Mouse (Mus musculus) Patski (cell line): Measurements from ENCODE around the gene Shf. TPM values are rescaled to one million over a fixed set of nuclear protein-coding genes. Genes with fewer than 3 reads are reported as not detected.
"Not testable (repeated sequence)": the region's sequence is repeated elsewhere in the genome, so short reads cannot be mapped to it uniquely, and the experiment has no call there.

ENCODE experiments used
- ATAC-seq: fragments of 100-300 bp; one replicate; pipeline ENCODE4 v1.8.0; 2021
- CTCF ChIA-PET: fragments of 350-600 bp; sonication (Branson Sonifier 250); formaldehyde crosslinking; loops from one replicate; lab custom pipeline; 2022; ENCODE audit warnings: inconsistent platforms; lab: Charles Lee
- POLR2A ChIA-PET: fragments of 350-600 bp; sonication (Branson Sonifier 250); formaldehyde crosslinking; loops from one replicate; lab custom pipeline; 2022; ENCODE audit warnings: antibody characterized with exemption, inconsistent platforms; lab: Charles Lee
- DNase-seq: peaks from one replicate; pipeline ENCODE4 v3.0.0-alpha.2; 2011; ENCODE audit warnings: low read depth, low spot score
- H3K27me3 ChIP-seq: fragments of 371-371 bp; one replicate; pipeline ENCODE4 v1.5.1; 2021
- CTCF ChIP-seq: fragments of 100-300 bp; IDR thresholded peaks from one replicate; pipeline ENCODE4 v1.5.1; 2021
- in situ Hi-C: fragments of 300-500 bp; cut with MboI; formaldehyde crosslinking; loops from 3 replicates; pipeline ENCODE4 v1.11.1; 2018; ENCODE audit warnings: low pct_unique_long_range_greater_than_20kb, mixed read lengths
- polyA plus RNA-seq: library from polyadenylated mRNA; unstranded; gene quantifications from one replicate; pipeline ENCODE4 v1.2.3, GENCODE M21; 2021

Gene Shf
- polyA plus RNA-seq, 1 experiment from 2014 or later: 8.3 TPM

- ATAC-seq: no peak
- DNase-seq: no peak
- CTCF ChIA-PET: interaction anchor here (1.5 kb wide), 1 partner anchor 30 kb away, joined by 7 read pairs; no protein-coding TSS in a partner anchor
- no peak for TF ChIP-seq CTCF
- POLR2A ChIA-PET: interaction anchor here (1.1 to 1.5 kb wide), 2 partner anchors 14 to 17 kb away, joined by 3 read pairs; no protein-coding TSS in a partner anchor
- H3K27me3 ChIP-seq: no peaks in the 10 kb centered on the region
- in situ Hi-C loops: no loop called here
Measured at GRCm38 (mm10) chr2:122351156-122351930, 17.6 kb downstream of the Shf start.

GRCm38 (mm10) chr2:122349136-122349785 is 19.7 kb downstream of the Shf start:
- TF ChIP-seq CTCF: no peak
- ChIA-PET POLR2A (interaction anchor here (0.6 to 1.2 kb wide), 3 partner anchors 17 to 31 kb away, joined by 3 to 4 read pairs (median 3); no protein-coding TSS in a partner anchor), CTCF (interaction anchor here (1.2 to 3.1 kb wide), 4 partner anchors 9 to 29 kb away, joined by 4 to 19 read pairs (median 5); no protein-coding TSS in a partner anchor)
- ATAC-seq (peak; percentile 8), DNase-seq (no peak)
- H3K27me3 ChIP-seq: no peaks in the 10 kb centered on the region
- in situ Hi-C loops: no loop called here

DNA sequence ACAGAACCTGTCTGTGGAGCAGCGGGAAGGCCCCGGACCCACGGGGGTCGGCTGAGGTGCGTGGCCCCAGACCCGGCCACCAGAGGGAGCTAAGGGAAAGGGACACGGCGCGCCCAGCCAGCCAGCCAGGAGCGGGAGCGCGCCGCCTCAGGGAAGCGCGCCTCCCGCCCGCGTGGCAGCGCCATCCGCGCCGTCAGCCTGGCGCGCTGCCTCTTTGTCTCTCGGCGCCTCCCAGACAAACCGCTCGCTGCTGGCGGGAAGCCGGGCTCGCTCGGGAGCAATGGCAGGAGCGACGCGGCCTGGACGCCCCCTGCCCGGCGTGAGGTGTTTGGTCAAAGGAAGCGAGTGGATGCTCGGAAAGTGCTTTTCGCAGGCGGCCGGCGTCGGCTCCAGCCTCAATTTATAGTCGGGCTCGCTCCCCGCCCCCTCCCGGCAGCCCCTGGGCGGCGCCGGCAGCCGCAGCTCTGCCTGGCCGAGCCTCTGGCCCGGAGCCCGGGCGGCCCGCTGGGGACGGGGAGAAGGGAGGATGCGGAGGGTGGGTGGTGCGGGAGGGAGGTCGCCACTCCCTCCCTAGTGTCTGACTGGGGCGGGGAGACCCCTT is 20.3 kb downstream of the Shf start:
- no peak for TF ChIP-seq CTCF
- ATAC-seq (peak; percentile 77), DNase-seq (no peak)
- in situ Hi-C loops: no loop called here
- H3K27me3 ChIP-seq: no peaks in the 10 kb centered on the region
- ChIA-PET POLR2A (interaction anchor here (0.6 to 1.2 kb wide), 4 partner anchors 17 to 31 kb away, joined by 3 to 5 read pairs (median 4); no protein-coding TSS in a partner anchor), CTCF (interaction anchor here (0.6 to 3.1 kb wide), 9 partner anchors 9 to 97 kb away, joined by 3 to 19 read pairs (median 5); no protein-coding TSS in a partner anchor)

GRCm38 (mm10) chr2:122347257-122347656 is 21.7 kb downstream of the Shf start:
- in situ Hi-C loops: no loop called here
- CTCF ChIA-PET: interaction anchor here (0.7 to 3.1 kb wide), 9 partner anchors 10 to 45 kb away, joined by 3 to 19 read pairs (median 4); no protein-coding TSS in a partner anchor
- POLR2A ChIA-PET: no interaction called here
- no peak for TF ChIP-seq CTCF
- DNase-seq: no peak
- no peak for ATAC-seq
- no peaks in the 10 kb centered on the region for H3K27me3 ChIP-seq

DNA sequence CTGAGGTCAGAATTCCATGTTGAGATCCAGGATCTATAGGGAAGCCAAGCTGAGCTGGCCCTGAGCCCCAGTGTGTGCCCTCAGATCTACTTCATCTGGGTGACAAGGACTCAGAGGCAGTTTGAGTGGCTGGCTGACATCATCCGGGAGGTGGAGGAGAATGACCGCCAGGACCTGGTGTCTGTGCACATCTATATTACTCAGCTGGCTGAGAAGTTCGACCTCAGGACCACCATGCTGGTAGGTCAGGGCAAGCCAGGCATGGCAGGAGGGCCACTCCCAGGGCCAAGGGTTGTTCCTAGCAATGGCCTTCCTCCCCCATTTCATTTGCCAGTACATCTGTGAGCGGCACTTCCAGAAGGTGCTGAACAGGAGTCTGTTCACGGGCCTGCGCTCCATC is 22.8 kb downstream of the Shf start:
- DNase-seq, in situ Hi-C loops, H3K27me3 ChIP-seq, ATAC-seq: not testable (repeated sequence)
- ChIA-PET POLR2A (interaction anchor here (0.9 kb wide), 1 partner anchor 30 kb away, joined by 3 read pairs; no protein-coding TSS in a partner anchor), CTCF (interaction anchor here (1.1 to 3.1 kb wide), 6 partner anchors 11 to 37 kb away, joined by 3 to 19 read pairs (median 4); no protein-coding TSS in a partner anchor)

GRCm38 (mm10) chr2:122345106-122345893 is 23.7 kb downstream of the Shf start:
- in situ Hi-C loops: no loop called here
- no peak for ATAC-seq
- POLR2A ChIA-PET: no interaction called here
- no peaks in the 10 kb centered on the region for H3K27me3 ChIP-seq
- CTCF ChIA-PET: interaction anchor here (1.5 kb wide), 1 partner anchor 36 kb away, joined by 4 read pairs; no protein-coding TSS in a partner anchor
- no peak for TF ChIP-seq CTCF
- DNase-seq: no peak

- ChIA-PET POLR2A (no interaction called here), CTCF (no interaction called here)
- TF ChIP-seq CTCF: no peak
- DNase-seq (no peak), ATAC-seq (no peak)
- H3K27me3 ChIP-seq: no peaks in the 10 kb centered on the region
- in situ Hi-C loops: no loop called here
Measured at GRCm38 (mm10) chr2:122337291-122337690, 31.7 kb downstream of the Shf start.

GRCm38 (mm10) chr2:122334170-122334569 is 34.8 kb downstream of the Shf start:
- no peaks in the 10 kb centered on the region for H3K27me3 ChIP-seq
- no peak for ATAC-seq
- ChIA-PET CTCF (interaction anchor here (1.6 kb wide), 1 partner anchor 14 kb away, joined by 3 read pairs; no protein-coding TSS in a partner anchor), POLR2A (no interaction called here)
- in situ Hi-C loops: no loop called here
- TF ChIP-seq CTCF: no peak
- DNase-seq: no peak

GRCm38 (mm10) chr2:122332222-122332621 is 36.7 kb downstream of the Shf start:
- in situ Hi-C loops: no loop called here
- H3K27me3 ChIP-seq: no peaks in the 10 kb centered on the region
- POLR2A ChIA-PET: no interaction called here
- CTCF ChIA-PET: no interaction called here
- DNase-seq: no peak
- no peak for ATAC-seq
- no peak for TF ChIP-seq CTCF

DNA sequence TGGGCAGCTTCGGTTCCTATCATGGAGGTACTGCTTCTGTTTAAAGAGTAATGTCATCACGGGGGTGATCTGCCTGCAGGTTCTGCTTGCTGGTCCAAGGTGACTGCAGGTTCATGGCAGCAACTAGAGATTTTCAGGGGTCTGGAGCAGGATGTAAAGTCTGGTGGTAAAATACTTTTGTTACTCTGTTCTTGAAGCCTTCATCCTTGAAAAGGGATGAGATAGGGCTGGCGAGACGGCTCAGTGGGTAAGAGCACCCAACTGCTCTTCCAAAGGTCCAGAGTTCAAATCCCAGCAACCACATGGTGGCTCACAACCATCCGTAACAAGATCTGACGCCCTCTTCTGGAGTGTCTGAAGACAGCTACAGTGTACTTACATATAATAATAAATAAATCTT is 38.6 kb downstream of the Shf start:
- H3K27me3 ChIP-seq, DNase-seq, ATAC-seq, CTCF ChIA-PET, POLR2A ChIA-PET, in situ Hi-C loops: not testable (repeated sequence)
